Mouse (Mus musculus): ENCODE results near the gene Svs4. TPM values are rescaled to one million over a fixed set of nuclear protein-coding genes. Genes with fewer than 3 reads are reported as not detected.
"Not testable (repeated sequence)": the region's sequence is repeated elsewhere in the genome, so short reads cannot be mapped to it uniquely, and the experiment has no call there.

The Svs4 gene
- polyA plus RNA-seq (2014; fragmentation: Nextera tagmentation; extraction: Ambion mirVana): not detected in 2 replicates

- H3K36me3 ChIP-seq (ENCODE audit: control insufficient read depth, insufficient read depth, low read length): no peaks in the 10 kb centered on the region
- ATAC-seq (ENCODE audit: low FRiP score) (no peak), DNase-seq (ENCODE audit: low spot score) (no peak)
- no peak within 1 kb of the TSS for H3K27ac ChIP-seq (ENCODE audit: low read depth, low read length)
- no peaks in the 10 kb centered on the region for H3K9me3 ChIP-seq (ENCODE audit: control insufficient read depth, low read length)
- H3K9ac ChIP-seq (ENCODE audit: low read depth, low read length): no peak within 1 kb of the TSS
- no peak within 1 kb of the TSS for H3K4me3 ChIP-seq (ENCODE audit: low read depth, low read length)
- 94% methylated on average over 4 of the region's 4 CpGs for WGBS
- no peak within 1 kb of the TSS for H3K4me2 ChIP-seq (replicated peaks; ENCODE audit: low read depth, low read length)
- H3K27me3 ChIP-seq (ENCODE audit: control insufficient read depth, insufficient read depth, low read length): no peaks in the 10 kb centered on the region
- no peaks in the 10 kb centered on the region for H3K4me1 ChIP-seq (replicated peaks; ENCODE audit: control insufficient read depth, insufficient read depth, low read length)
These were observed at the start of gene Svs4 for GRCm38 (mm10) chr2:164278359-164278758. TSS of gene Svs4 (minus strand) at chr2:164278459.

- WGBS: 89% methylated on average over 6 of the region's 6 CpGs
- Histone ChIP-seq H3K27ac (ENCODE audit: low read depth, low read length) (no peak overlapping the region), H3K36me3 (ENCODE audit: control insufficient read depth, insufficient read depth, low read length) (no peaks in the 10 kb centered on the region), H3K9ac (ENCODE audit: low read depth, low read length) (no peak overlapping the region), H3K27me3 (ENCODE audit: control insufficient read depth, insufficient read depth, low read length) (no peaks in the 10 kb centered on the region), H3K4me2 (replicated peaks; ENCODE audit: low read depth, low read length) (no peak overlapping the region), H3K4me1 (replicated peaks; ENCODE audit: control insufficient read depth, insufficient read depth, low read length) (no peaks in the 10 kb centered on the region), H3K4me3 (ENCODE audit: low read depth, low read length) (no peak overlapping the region), H3K9me3 (ENCODE audit: control insufficient read depth, low read length) (no peaks in the 10 kb centered on the region)
- ATAC-seq (ENCODE audit: low FRiP score) (no peak), DNase-seq (ENCODE audit: low spot score) (no peak)
These were observed 42.7 kb upstream of the Svs4 start for GRCm38 (mm10) chr2:164320983-164321382.

DNA sequence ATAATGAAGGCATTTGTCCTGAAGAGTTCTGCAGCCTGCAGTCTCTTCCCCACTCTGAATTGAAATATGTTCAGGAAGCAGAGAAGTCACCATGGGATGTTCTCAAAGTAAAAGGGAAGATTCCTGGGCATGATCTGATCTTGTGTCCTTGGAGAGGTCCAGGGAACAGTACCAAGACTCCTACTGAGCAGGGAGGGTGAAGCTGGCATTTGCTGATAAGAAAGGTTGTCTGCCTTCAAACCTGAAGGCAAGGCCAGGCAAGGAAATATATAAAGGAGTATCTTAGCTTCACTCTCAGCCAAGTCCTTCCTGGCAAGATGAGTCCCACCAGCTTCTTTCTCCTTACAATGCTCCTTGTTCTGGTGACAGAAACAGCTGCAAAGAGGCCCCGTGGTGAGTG lies 38.2 kb upstream of the Svs4 start, which contains the start of gene Svs6:
TSS of gene Svs6 (plus strand) at position 301 of the 400 bp plus-strand sequence.
- DNase-seq (ENCODE audit: low spot score); H3K36me3 ChIP-seq (ENCODE audit: control insufficient read depth, insufficient read depth, low read length); H3K27ac ChIP-seq (ENCODE audit: low read depth, low read length); ATAC-seq (ENCODE audit: low FRiP score); H3K27me3 ChIP-seq (ENCODE audit: control insufficient read depth, insufficient read depth, low read length); H3K9me3 ChIP-seq (ENCODE audit: control insufficient read depth, low read length); H3K9ac ChIP-seq (ENCODE audit: low read depth, low read length); H3K4me3 ChIP-seq (ENCODE audit: low read depth, low read length); H3K4me1 ChIP-seq (replicated peaks; ENCODE audit: control insufficient read depth, insufficient read depth, low read length); H3K4me2 ChIP-seq (replicated peaks; ENCODE audit: low read depth, low read length): not testable (repeated sequence)
- WGBS: 71% methylated on average over 1 of the region's 1 CpGs

DNA sequence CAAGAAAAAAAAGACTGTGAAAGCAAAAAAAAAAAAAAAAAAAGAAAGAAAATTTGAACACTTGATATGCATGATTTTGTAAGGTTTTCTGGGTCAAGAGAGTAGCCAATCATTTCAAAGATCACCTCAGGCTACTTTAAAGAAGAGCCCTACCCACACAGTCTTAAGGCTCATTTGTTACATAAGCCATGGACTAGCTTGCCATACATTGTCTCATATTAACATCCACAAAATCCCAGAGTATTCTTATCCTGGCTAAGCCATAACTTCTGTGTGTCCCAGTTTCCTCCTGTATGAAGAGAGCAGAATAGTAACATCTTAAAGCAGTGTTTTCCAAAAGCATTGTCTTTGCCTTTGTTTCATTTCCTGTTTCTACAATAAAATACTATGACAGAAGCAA lies 37.2 kb upstream of the Svs4 start:
- H3K9me3 ChIP-seq (ENCODE audit: control insufficient read depth, low read length); H3K27ac ChIP-seq (ENCODE audit: low read depth, low read length); H3K4me2 ChIP-seq (replicated peaks; ENCODE audit: low read depth, low read length); H3K4me1 ChIP-seq (replicated peaks; ENCODE audit: control insufficient read depth, insufficient read depth, low read length); H3K4me3 ChIP-seq (ENCODE audit: low read depth, low read length); H3K36me3 ChIP-seq (ENCODE audit: control insufficient read depth, insufficient read depth, low read length); DNase-seq (ENCODE audit: low spot score); H3K27me3 ChIP-seq (ENCODE audit: control insufficient read depth, insufficient read depth, low read length); ATAC-seq (ENCODE audit: low FRiP score); H3K9ac ChIP-seq (ENCODE audit: low read depth, low read length): not testable (repeated sequence)

- Histone ChIP-seq H3K9me3 (ENCODE audit: control insufficient read depth, low read length) (no peaks in the 10 kb centered on the region), H3K4me3 (ENCODE audit: low read depth, low read length) (no peak overlapping the region), H3K4me1 (replicated peaks; ENCODE audit: control insufficient read depth, insufficient read depth, low read length) (no peaks in the 10 kb centered on the region), H3K4me2 (replicated peaks; ENCODE audit: low read depth, low read length) (no peak overlapping the region), H3K36me3 (ENCODE audit: control insufficient read depth, insufficient read depth, low read length) (no peaks in the 10 kb centered on the region), H3K27me3 (ENCODE audit: control insufficient read depth, insufficient read depth, low read length) (no peaks in the 10 kb centered on the region), H3K27ac (ENCODE audit: low read depth, low read length) (no peak overlapping the region), H3K9ac (ENCODE audit: low read depth, low read length) (no peak overlapping the region)
- no peak for ATAC-seq (ENCODE audit: low FRiP score)
- DNase-seq (ENCODE audit: low spot score): no peak
- 89% methylated on average over 5 of the region's 5 CpGs for WGBS
These were observed 34.3 kb upstream of the Svs4 start for GRCm38 (mm10) chr2:164312599-164312998.

DNA sequence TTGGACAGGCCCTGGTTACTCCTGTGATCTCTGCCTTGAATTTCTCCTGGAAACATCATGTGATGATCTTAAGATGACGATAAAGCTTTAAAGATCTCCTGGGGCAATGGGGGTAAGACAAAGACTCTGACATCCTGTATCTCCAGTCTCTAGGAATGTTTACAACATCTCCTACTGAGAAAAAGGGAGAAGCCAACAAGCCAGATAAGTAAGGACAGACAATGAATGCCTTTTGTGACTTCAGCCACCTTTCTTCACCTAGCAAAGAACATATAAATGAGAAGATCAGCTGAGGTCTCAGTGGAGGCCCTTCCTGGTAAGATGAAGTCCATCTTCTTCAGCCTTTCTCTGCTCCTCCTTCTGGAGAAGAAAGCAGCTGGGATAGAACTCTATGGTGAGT lies 10.7 kb upstream of the Svs4 start, which contains the start of gene Svs3a:
TSS of gene Svs3a (plus strand) at position 301 of the 400 bp plus-strand sequence.
- H3K4me2 ChIP-seq (replicated peaks; ENCODE audit: low read depth, low read length); H3K27me3 ChIP-seq (ENCODE audit: control insufficient read depth, insufficient read depth, low read length); H3K9me3 ChIP-seq (ENCODE audit: control insufficient read depth, low read length); H3K4me1 ChIP-seq (replicated peaks; ENCODE audit: control insufficient read depth, insufficient read depth, low read length); ATAC-seq (ENCODE audit: low FRiP score); H3K4me3 ChIP-seq (ENCODE audit: low read depth, low read length); H3K36me3 ChIP-seq (ENCODE audit: control insufficient read depth, insufficient read depth, low read length); H3K9ac ChIP-seq (ENCODE audit: low read depth, low read length); H3K27ac ChIP-seq (ENCODE audit: low read depth, low read length); DNase-seq (ENCODE audit: low spot score): not testable (repeated sequence)
- WGBS: 75% methylated on average over 1 of the region's 1 CpGs

GRCm38 (mm10) chr2:164256540-164256939 lies 21.7 kb downstream of the Svs4 start, which contains the start of gene Svs3b:
TSS of gene Svs3b (minus strand) at chr2:164256640.
- not testable (repeated sequence) for DNase-seq (ENCODE audit: low spot score); H3K36me3 ChIP-seq (ENCODE audit: control insufficient read depth, insufficient read depth, low read length); H3K9ac ChIP-seq (ENCODE audit: low read depth, low read length); H3K9me3 ChIP-seq (ENCODE audit: control insufficient read depth, low read length); H3K4me2 ChIP-seq (replicated peaks; ENCODE audit: low read depth, low read length); H3K27ac ChIP-seq (ENCODE audit: low read depth, low read length); H3K4me3 ChIP-seq (ENCODE audit: low read depth, low read length); ATAC-seq (ENCODE audit: low FRiP score); H3K27me3 ChIP-seq (ENCODE audit: control insufficient read depth, insufficient read depth, low read length); H3K4me1 ChIP-seq (replicated peaks; ENCODE audit: control insufficient read depth, insufficient read depth, low read length)
- WGBS: 84% methylated on average over 1 of the region's 1 CpGs

- no peak for ATAC-seq (ENCODE audit: low FRiP score)
These were observed 39.9 kb downstream of the Svs4 start, which contains the start of gene Svs2 for GRCm38 (mm10) chr2:164238366-164238765. TSS of gene Svs2 (minus strand) at chr2:164238466.

GRCm38 (mm10) chr2:164232671-164233070 lies 45.6 kb downstream of the Svs4 start:
- DNase-seq (ENCODE audit: low spot score) (no peak), ATAC-seq (ENCODE audit: low FRiP score) (no peak)
- Histone ChIP-seq H3K27ac (ENCODE audit: low read depth, low read length) (no peak overlapping the region), H3K27me3 (ENCODE audit: control insufficient read depth, insufficient read depth, low read length) (no peaks in the 10 kb centered on the region), H3K4me1 (replicated peaks; ENCODE audit: control insufficient read depth, insufficient read depth, low read length) (no peaks in the 10 kb centered on the region), H3K4me3 (ENCODE audit: low read depth, low read length) (no peak overlapping the region), H3K9ac (ENCODE audit: low read depth, low read length) (no peak overlapping the region), H3K4me2 (replicated peaks; ENCODE audit: low read depth, low read length) (no peak overlapping the region), H3K9me3 (ENCODE audit: control insufficient read depth, low read length) (no peaks in the 10 kb centered on the region), H3K36me3 (ENCODE audit: control insufficient read depth, insufficient read depth, low read length) (no peaks in the 10 kb centered on the region)
- 92% methylated on average over 8 of the region's 8 CpGs for WGBS

More at GRCm38 (mm10) chr2:164238366-164238765, 39.9 kb downstream of the Svs4 start, which contains the start of gene Svs2:
- Histone ChIP-seq H3K27ac (ENCODE audit: low read depth, low read length) (no peak within 1 kb of the TSS), H3K4me3 (ENCODE audit: low read depth, low read length) (no peak within 1 kb of the TSS), H3K27me3 (ENCODE audit: control insufficient read depth, insufficient read depth, low read length) (no peaks in the 10 kb centered on the region), H3K9me3 (ENCODE audit: control insufficient read depth, low read length) (no peaks in the 10 kb centered on the region), H3K36me3 (ENCODE audit: control insufficient read depth, insufficient read depth, low read length) (no peaks in the 10 kb centered on the region), H3K4me2 (replicated peaks; ENCODE audit: low read depth, low read length) (no peak within 1 kb of the TSS), H3K4me1 (replicated peaks; ENCODE audit: control insufficient read depth, insufficient read depth, low read length) (no peaks in the 10 kb centered on the region), H3K9ac (ENCODE audit: low read depth, low read length) (no peak within 1 kb of the TSS)
- WGBS: 84% methylated on average over 3 of the region's 3 CpGs
- no peak for DNase-seq (ENCODE audit: low spot score)

Measured in hindbrain, embryonic 11.5 days (tissue).